Mouse (Mus musculus): Measurements from ENCODE around the gene Pfdn2. TPM values are rescaled to one million over a fixed set of nuclear protein-coding genes. Genes with fewer than 3 reads are reported as not detected.

Gene Pfdn2
- total and polyA plus RNA-seq, 3 experiments: 36.2 to 329 TPM; not detected in 1

- DNase-seq (ENCODE audit: low read depth, low spot score): no peak
- Histone ChIP-seq H3K27ac (ENCODE audit: control insufficient read depth, low read depth, low read length) (no peak overlapping the region), H3K36me3 (ENCODE audit: control insufficient read depth in 1 of 2, insufficient read depth in 2 of 2, low read length in 2 of 2) (peaks cover 2 to 5% of the 10 kb centered on the region in 2 experiments; a peak in 2 of 4 replicates), H3K9me3 (replicated peaks; ENCODE audit: insufficient read depth, low read length) (no peaks in the 10 kb centered on the region), H3K4me1 (ENCODE audit: control insufficient read depth in 1 of 2, insufficient read depth in 2 of 2, low read length in 2 of 2) (no peaks in the 10 kb centered on the region), H3K79me2 (ENCODE audit: control insufficient read depth, insufficient read depth, low read length, poor library complexity) (peaks cover 10% of the 10 kb centered on the region), H3K4me3 (ENCODE audit: control insufficient read depth in 1 of 2, insufficient read depth in 1 of 2, low read depth in 2 of 2, low read length in 2 of 2) (no peak overlapping the region), H3K9ac (ENCODE audit: control insufficient read depth, low read depth, low read length, poor library complexity, severe bottlenecking) (no peak overlapping the region), H3K27me3 (ENCODE audit: control insufficient read depth in 1 of 2, insufficient read depth in 2 of 2, low read length in 2 of 2) (no peaks in the 10 kb centered on the region)
- no peak for TF ChIP-seq EP300 (IDR thresholded peaks at IDR 0.05; ENCODE audit: low read depth in 1 of 2, low read length in 2 of 2)
- no peak for TF ChIP-seq MEF2A (IDR thresholded peaks at IDR 0.05; ENCODE audit: extremely low read depth, insufficient replicate concordance, low read depth, low read length, poor library complexity, severe bottlenecking)
- no peak for TF ChIP-seq NELFE (IDR thresholded peaks at IDR 0.05; ENCODE audit: low read depth, low read length)
- no peak for TF ChIP-seq POLR2AphosphoS5 (IDR thresholded peaks at IDR 0.05; ENCODE audit: borderline replicate concordance, low read depth, low read length)
- TF ChIP-seq GATA1 (IDR thresholded peaks at IDR 0.05; ENCODE audit: low read depth, low read length): no peak
- no peak for TF ChIP-seq TCF12 (IDR thresholded peaks at IDR 0.05; ENCODE audit: low read depth, low read length)
- TF ChIP-seq CTCF (IDR thresholded peaks at IDR 0.05 in 2 of 3, conservative IDR thresholded peaks at IDR 0.05 in 1 of 3; ENCODE audit: control insufficient read depth in 1 of 3, insufficient read depth in 1 of 3, low read depth in 2 of 3, low read length in 3 of 3, poor library complexity in 1 of 3, severe bottlenecking in 1 of 3): no peak
- no peak for TF ChIP-seq NRF1 (IDR thresholded peaks at IDR 0.05; ENCODE audit: insufficient read depth, low read depth, low read length, poor library complexity, severe bottlenecking)
- no peak for TF ChIP-seq CHD2 (IDR thresholded peaks at IDR 0.05; ENCODE audit: low read length)
- no peak for TF ChIP-seq JUND (IDR thresholded peaks at IDR 0.05; ENCODE audit: low read depth, low read length)
Observed at GRCm38 (mm10) chr1:171407263-171407662, 61.8 kb downstream of the Pfdn2 start.

Other genes starting within 250 kb of the Pfdn2 start
- gene Cfap126, start 231.8 kb upstream of the Pfdn2 start, total RNA-seq (2012; rRNA removed): 0.69 and 0.75 TPM in 2 replicates
- gene Cfap126, start 231.8 kb upstream of the Pfdn2 start, polyA plus RNA-seq (2012; ENCODE audit: insufficient read depth in 1 of 2, insufficient read length in 2 of 2, low read depth in 1 of 2, low replicate concordance in 2 of 2, missing spikeins in 1 of 2): 1 to 10 TPM in 1 of 2 experiments, not detected in 1; 3.5 TPM
- 79.4 and 88.2 TPM in 2 replicates for gene Sdhc, start 195.1 kb upstream of the Pfdn2 start, total RNA-seq (2012; rRNA removed)
- gene Sdhc, start 195.1 kb upstream of the Pfdn2 start, polyA plus RNA-seq (2012; ENCODE audit: insufficient read depth in 1 of 2, insufficient read length in 2 of 2, low read depth in 1 of 2, low replicate concordance in 2 of 2, missing spikeins in 1 of 2): 100 to 1,000 TPM in 1 of 2 experiments, not detected in 1; 224 TPM
- gene Mpz, start 195.0 kb upstream of the Pfdn2 start, total RNA-seq (2012; rRNA removed): 0.10 TPM in 1 of 2 replicates, not detected in the other
- gene Mpz, start 195.0 kb upstream of the Pfdn2 start, polyA plus RNA-seq (2012; ENCODE audit: insufficient read depth in 1 of 2, insufficient read length in 2 of 2, low read depth in 1 of 2, low replicate concordance in 2 of 2, missing spikeins in 1 of 2): under 1 TPM in 1 of 2 experiments, not detected in 1; 0.28 TPM
- not detected in 2 replicates for gene Pcp4l1, start 149.4 kb upstream of the Pfdn2 start, total RNA-seq (2012; rRNA removed)
- gene Pcp4l1, start 149.4 kb upstream of the Pfdn2 start, polyA plus RNA-seq (2012; ENCODE audit: insufficient read depth in 1 of 2, insufficient read length in 2 of 2, low read depth in 1 of 2, low replicate concordance in 2 of 2, missing spikeins in 1 of 2): not detected
- 1.4 and 1.7 TPM in 2 replicates for gene Nr1i3, start 131.7 kb upstream of the Pfdn2 start, total RNA-seq (2012; rRNA removed)
- under 1 TPM in 1 of 2 experiments, not detected in 1; 0.24 TPM for gene Nr1i3, start 131.7 kb upstream of the Pfdn2 start, polyA plus RNA-seq (2012; ENCODE audit: insufficient read depth in 1 of 2, insufficient read length in 2 of 2, low read depth in 1 of 2, low replicate concordance in 2 of 2, missing spikeins in 1 of 2)
- gene Tomm40l, start 123.2 kb upstream of the Pfdn2 start, total RNA-seq (2012; rRNA removed): 38.0 and 40.7 TPM in 2 replicates
- gene Tomm40l, start 123.2 kb upstream of the Pfdn2 start, polyA plus RNA-seq (2012; ENCODE audit: insufficient read depth in 1 of 2, insufficient read length in 2 of 2, low read depth in 1 of 2, low replicate concordance in 2 of 2, missing spikeins in 1 of 2): 10 to 100 TPM in 1 of 2 experiments, not detected in 1; 43.4 TPM
- gene Apoa2, start 120.6 kb upstream of the Pfdn2 start, total RNA-seq (2012; rRNA removed): not detected in 2 replicates
- gene Apoa2, start 120.6 kb upstream of the Pfdn2 start, polyA plus RNA-seq (2012; ENCODE audit: insufficient read depth in 1 of 2, insufficient read length in 2 of 2, low read depth in 1 of 2, low replicate concordance in 2 of 2, missing spikeins in 1 of 2): under 1 TPM in 1 of 2 experiments, not detected in 1; 0.15 TPM
- gene Fcer1g, start 111.3 kb upstream of the Pfdn2 start, total RNA-seq (2012; rRNA removed): 0.36 and 0.62 TPM in 2 replicates
- gene Fcer1g, start 111.3 kb upstream of the Pfdn2 start, polyA plus RNA-seq (2012; ENCODE audit: insufficient read depth in 1 of 2, insufficient read length in 2 of 2, low read depth in 1 of 2, low replicate concordance in 2 of 2, missing spikeins in 1 of 2): 1 to 10 TPM in 1 of 2 experiments, not detected in 1; 1.1 TPM
- not detected in 2 replicates for gene Adamts4, start 95.2 kb upstream of the Pfdn2 start, total RNA-seq (2012; rRNA removed)
- under 1 TPM in 1 of 2 experiments, not detected in 1; 0.03 TPM for gene Adamts4, start 95.2 kb upstream of the Pfdn2 start, polyA plus RNA-seq (2012; ENCODE audit: insufficient read depth in 1 of 2, insufficient read length in 2 of 2, low read depth in 1 of 2, low replicate concordance in 2 of 2, missing spikeins in 1 of 2)
- gene Ndufs2, start 94.3 kb upstream of the Pfdn2 start, total RNA-seq (2012; rRNA removed): 164 and 169 TPM in 2 replicates
- 100 to 1,000 TPM; 292 to 415 TPM for gene Ndufs2, start 94.3 kb upstream of the Pfdn2 start, polyA plus RNA-seq (2012; ENCODE audit: insufficient read depth in 1 of 2, insufficient read length in 2 of 2, low read depth in 1 of 2, low replicate concordance in 2 of 2, missing spikeins in 1 of 2)
- 16.5 and 16.8 TPM in 2 replicates for gene B4galt3, start 75.3 kb upstream of the Pfdn2 start, total RNA-seq (2012; rRNA removed)
- gene B4galt3, start 75.3 kb upstream of the Pfdn2 start, polyA plus RNA-seq (2012; ENCODE audit: insufficient read depth in 1 of 2, insufficient read length in 2 of 2, low read depth in 1 of 2, low replicate concordance in 2 of 2, missing spikeins in 1 of 2): 10 to 100 TPM in 1 of 2 experiments, not detected in 1; 33.1 TPM
- gene Ppox, start 64.5 kb upstream of the Pfdn2 start, total RNA-seq (2012; rRNA removed): 21.5 and 27.0 TPM in 2 replicates
- gene Ppox, start 64.5 kb upstream of the Pfdn2 start, polyA plus RNA-seq (2012; ENCODE audit: insufficient read depth in 1 of 2, insufficient read length in 2 of 2, low read depth in 1 of 2, low replicate concordance in 2 of 2, missing spikeins in 1 of 2): 10 to 100 TPM in 1 of 2 experiments, not detected in 1; 63.6 TPM
- 10.0 and 11.3 TPM in 2 replicates for gene Usp21, start 57.7 kb upstream of the Pfdn2 start, total RNA-seq (2012; rRNA removed)
- 10 to 100 TPM in 1 of 2 experiments, not detected in 1; 66.4 TPM for gene Usp21, start 57.7 kb upstream of the Pfdn2 start, polyA plus RNA-seq (2012; ENCODE audit: insufficient read depth in 1 of 2, insufficient read length in 2 of 2, low read depth in 1 of 2, low replicate concordance in 2 of 2, missing spikeins in 1 of 2)
- gene Ufc1, start 50.6 kb upstream of the Pfdn2 start, total RNA-seq (2012; rRNA removed): 100 and 101 TPM in 2 replicates
- gene Ufc1, start 50.6 kb upstream of the Pfdn2 start, polyA plus RNA-seq (2012; ENCODE audit: insufficient read depth in 1 of 2, insufficient read length in 2 of 2, low read depth in 1 of 2, low replicate concordance in 2 of 2, missing spikeins in 1 of 2): 100 to 1,000 TPM in 1 of 2 experiments, 10 to 100 TPM in 1; 71.0 to 408 TPM
- gene Dedd, start 16.5 kb upstream of the Pfdn2 start, total RNA-seq (2012; rRNA removed): 24.9 and 28.7 TPM in 2 replicates
- gene Dedd, start 16.5 kb upstream of the Pfdn2 start, polyA plus RNA-seq (2012; ENCODE audit: insufficient read depth in 1 of 2, insufficient read length in 2 of 2, low read depth in 1 of 2, low replicate concordance in 2 of 2, missing spikeins in 1 of 2): 10 to 100 TPM in 1 of 2 experiments, not detected in 1; 44.9 TPM
- 17.9 and 20.0 TPM in 2 replicates for gene Nit1, start within 50 bp of the Pfdn2 start, total RNA-seq (2012; rRNA removed)
- 10 to 100 TPM in 1 of 2 experiments, not detected in 1; 26.3 TPM for gene Nit1, start within 50 bp of the Pfdn2 start, polyA plus RNA-seq (2012; ENCODE audit: insufficient read depth in 1 of 2, insufficient read length in 2 of 2, low read depth in 1 of 2, low replicate concordance in 2 of 2, missing spikeins in 1 of 2)
- 0.08 and 0.10 TPM in 2 replicates for gene Klhdc9, start 15.1 kb downstream of the Pfdn2 start, total RNA-seq (2012; rRNA removed)
- gene Klhdc9, start 15.1 kb downstream of the Pfdn2 start, polyA plus RNA-seq (2012; ENCODE audit: insufficient read depth in 1 of 2, insufficient read length in 2 of 2, low read depth in 1 of 2, low replicate concordance in 2 of 2, missing spikeins in 1 of 2): not detected
- gene Nectin4, start 24.4 kb downstream of the Pfdn2 start, total RNA-seq (2012; rRNA removed): 0.04 TPM in 1 of 2 replicates, not detected in the other
- under 1 TPM in 1 of 2 experiments, not detected in 1; 0.15 TPM for gene Nectin4, start 24.4 kb downstream of the Pfdn2 start, polyA plus RNA-seq (2012; ENCODE audit: insufficient read depth in 1 of 2, insufficient read length in 2 of 2, low read depth in 1 of 2, low replicate concordance in 2 of 2, missing spikeins in 1 of 2)
- 31.0 and 31.5 TPM in 2 replicates for gene Arhgap30, start 43.3 kb downstream of the Pfdn2 start, total RNA-seq (2012; rRNA removed)
- 10 to 100 TPM in 1 of 2 experiments, not detected in 1; 41.2 TPM for gene Arhgap30, start 43.3 kb downstream of the Pfdn2 start, polyA plus RNA-seq (2012; ENCODE audit: insufficient read depth in 1 of 2, insufficient read length in 2 of 2, low read depth in 1 of 2, low replicate concordance in 2 of 2, missing spikeins in 1 of 2)
- 50.0 and 56.0 TPM in 2 replicates for gene Usf1, start 65.6 kb downstream of the Pfdn2 start, total RNA-seq (2012; rRNA removed)
- gene Usf1, start 65.6 kb downstream of the Pfdn2 start, polyA plus RNA-seq (2012; ENCODE audit: insufficient read depth in 1 of 2, insufficient read length in 2 of 2, low read depth in 1 of 2, low replicate concordance in 2 of 2, missing spikeins in 1 of 2): 10 to 100 TPM in 1 of 2 experiments, not detected in 1; 55.0 TPM
- gene Tstd1, start 73.2 kb downstream of the Pfdn2 start, total RNA-seq (2012; rRNA removed): 0.49 and 0.50 TPM in 2 replicates
- gene Tstd1, start 73.2 kb downstream of the Pfdn2 start, polyA plus RNA-seq (2012; ENCODE audit: insufficient read depth in 1 of 2, insufficient read length in 2 of 2, low read depth in 1 of 2, low replicate concordance in 2 of 2, missing spikeins in 1 of 2): 1 to 10 TPM in 1 of 2 experiments, not detected in 1; 1.4 TPM
- 0.31 and 0.42 TPM in 2 replicates for gene F11r, start 91.9 kb downstream of the Pfdn2 start, total RNA-seq (2012; rRNA removed)
- gene F11r, start 91.9 kb downstream of the Pfdn2 start, polyA plus RNA-seq (2012; ENCODE audit: insufficient read depth in 1 of 2, insufficient read length in 2 of 2, low read depth in 1 of 2, low replicate concordance in 2 of 2, missing spikeins in 1 of 2): 1 to 10 TPM in 1 of 2 experiments, not detected in 1; 1.8 TPM
- 4.6 and 5.5 TPM in 2 replicates for gene Alyref2, start 157.8 kb downstream of the Pfdn2 start, total RNA-seq (2012; rRNA removed)
- gene Alyref2, start 157.8 kb downstream of the Pfdn2 start, polyA plus RNA-seq (2012; ENCODE audit: insufficient read depth in 1 of 2, insufficient read length in 2 of 2, low read depth in 1 of 2, low replicate concordance in 2 of 2, missing spikeins in 1 of 2): 1 to 10 TPM in 1 of 2 experiments, not detected in 1; 8.8 TPM
- gene Itln1, start 189.6 kb downstream of the Pfdn2 start, total RNA-seq (2012; rRNA removed): not detected in 2 replicates
- not detected for gene Itln1, start 189.6 kb downstream of the Pfdn2 start, polyA plus RNA-seq (2012; ENCODE audit: insufficient read depth in 1 of 2, insufficient read length in 2 of 2, low read depth in 1 of 2, low replicate concordance in 2 of 2, missing spikeins in 1 of 2)
- not detected in 2 replicates for gene Cd244a, start 213.5 kb downstream of the Pfdn2 start, total RNA-seq (2012; rRNA removed)
- gene Cd244a, start 213.5 kb downstream of the Pfdn2 start, polyA plus RNA-seq (2012; ENCODE audit: insufficient read depth in 1 of 2, insufficient read length in 2 of 2, low read depth in 1 of 2, low replicate concordance in 2 of 2, missing spikeins in 1 of 2): not detected